Mouse (Mus musculus): ENCODE results near the gene 9430007A20Rik. TPM values are rescaled to one million over a fixed set of nuclear protein-coding genes. Genes with fewer than 3 reads are reported as not detected.

9430007A20Rik gene
- polyA plus RNA-seq, 1 experiment from 2014 or later, result not detected

DNA sequence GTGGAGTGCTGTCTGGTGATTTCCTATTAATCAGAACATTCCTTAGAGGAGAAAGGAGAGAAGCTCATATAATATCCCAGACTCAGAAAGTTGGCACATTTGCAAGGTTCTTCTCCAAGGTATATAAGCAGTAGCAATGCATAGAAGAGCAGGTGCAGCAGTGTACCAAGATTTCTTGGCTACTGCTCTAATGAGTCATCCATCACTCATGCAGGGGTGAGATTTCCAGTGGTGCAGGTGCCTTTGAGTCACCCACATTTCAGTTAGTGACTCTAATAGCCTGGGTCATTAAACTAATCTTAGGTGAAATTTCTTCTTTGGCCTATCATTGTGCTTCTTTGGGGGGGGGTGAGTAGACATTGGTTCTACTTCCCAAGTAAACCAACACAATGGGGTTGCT is 48.1 kb downstream of the 9430007A20Rik start:
- Histone ChIP-seq H3K4me3 (ENCODE audit: low read depth, low read length) (no peak overlapping the region), H3K27ac (ENCODE audit: low read depth, low read length) (no peak overlapping the region), H3K9ac (ENCODE audit: low read length) (no peak overlapping the region), H3K9me3 (ENCODE audit: control insufficient read depth, low read length) (peaks cover 2% of the 10 kb centered on the region; the same call in 1 of the 2 replicates), H3K27me3 (ENCODE audit: control insufficient read depth, insufficient read depth, low read length) (no peaks in the 10 kb centered on the region), H3K4me2 (ENCODE audit: low read depth, low read length, severe bottlenecking) (no peak overlapping the region), H3K4me1 (replicated peaks; ENCODE audit: control insufficient read depth, insufficient read depth, low read length) (no peaks in the 10 kb centered on the region), H3K36me3 (ENCODE audit: control insufficient read depth, insufficient read depth, low read length) (no peaks in the 10 kb centered on the region)
- ATAC-seq (replicated peaks; ENCODE audit: low FRiP score) (no peak), DNase-seq (ENCODE audit: low spot score) (no peak)

Other genes with a start within 250 kb of the 9430007A20Rik start
- not detected in 2 replicates for gene Pramel5, start 239.3 kb upstream of the 9430007A20Rik start, polyA plus RNA-seq (2014; fragmentation: Nextera tagmentation; extraction: Ambion mirVana)
- not detected in 2 replicates for gene Gm13128, start 189.6 kb upstream of the 9430007A20Rik start, polyA plus RNA-seq (2014; fragmentation: Nextera tagmentation; extraction: Ambion mirVana)
- gene Gm13119, start 161.9 kb upstream of the 9430007A20Rik start, polyA plus RNA-seq (2014; fragmentation: Nextera tagmentation; extraction: Ambion mirVana), result not detected in 2 replicates
- gene Pramef20, start 141.9 kb upstream of the 9430007A20Rik start, polyA plus RNA-seq (2014; fragmentation: Nextera tagmentation; extraction: Ambion mirVana), result not detected in 2 replicates
- not detected in 2 replicates for gene Pramef12, start 111.4 kb upstream of the 9430007A20Rik start, polyA plus RNA-seq (2014; fragmentation: Nextera tagmentation; extraction: Ambion mirVana)
- not detected in 2 replicates for gene 1700012P22Rik, start 81.0 kb upstream of the 9430007A20Rik start, polyA plus RNA-seq (2014; fragmentation: Nextera tagmentation; extraction: Ambion mirVana)
- not detected in 2 replicates for gene Gm9944, start 66.5 kb upstream of the 9430007A20Rik start, polyA plus RNA-seq (2014; fragmentation: Nextera tagmentation; extraction: Ambion mirVana)
- not detected in 2 replicates for gene Aadacl3, start 56.1 kb upstream of the 9430007A20Rik start, polyA plus RNA-seq (2014; fragmentation: Nextera tagmentation; extraction: Ambion mirVana)
- gene Gm13124, start 45.3 kb downstream of the 9430007A20Rik start, polyA plus RNA-seq (2014; fragmentation: Nextera tagmentation; extraction: Ambion mirVana), result not detected in 2 replicates
- gene Aadacl4, start 93.9 kb downstream of the 9430007A20Rik start, polyA plus RNA-seq (2014; fragmentation: Nextera tagmentation; extraction: Ambion mirVana), result not detected in 2 replicates
- gene Gm436, start 166.5 kb downstream of the 9430007A20Rik start, polyA plus RNA-seq (2014; fragmentation: Nextera tagmentation; extraction: Ambion mirVana), result not detected in 2 replicates
- not detected in 2 replicates for gene Gm13178, start 201.6 kb downstream of the 9430007A20Rik start, polyA plus RNA-seq (2014; fragmentation: Nextera tagmentation; extraction: Ambion mirVana)